Mouse (Mus musculus) gastrocnemius, postnatal 4 days (tissue): ENCODE measurements around the gene Scn7a. TPM values are rescaled to one million over a fixed set of nuclear protein-coding genes. Genes with fewer than 3 reads are reported as not detected.

Source experiments
- total RNA-seq, 2 experiments: library from RNA; stranded (reverse); gene quantifications; 2 replicates each; pipeline ENCODE4 v1.2.3; 2021

The Scn7a gene
- total RNA-seq, 2 experiments from 2014 or later, result 2.4 to 2.5 TPM

Other genes with a start within 250 kb of the Scn7a start
- gene Scn9a, start 150.0 kb downstream of the Scn7a start, total RNA-seq, result under 1 TPM; 0.05 to 0.07 TPM